Mouse (Mus musculus) hindbrain, postnatal 0 days (tissue): ENCODE data around the gene Egr4. TPM values are rescaled to one million over a fixed set of nuclear protein-coding genes. Genes with fewer than 3 reads are reported as not detected.

ENCODE experiments used
- ATAC-seq: fragments of 200-750 bp; cut with Nextera tagmentation; 2 replicates; pipeline ENCODE4 v1.8.0; 2017; ENCODE audit warnings: mild to moderate bottlenecking, moderate TSS enrichment, moderate library complexity
- DNase-seq: peaks from one replicate; pipeline ENCODE4 v3.0.0-alpha.2; 2015; ENCODE audit warnings: low spot score
- H3K27ac ChIP-seq: fragments of 300-500 bp; sonication (generic); 2 replicates; pipeline ENCODE4 v1.5.1; 2014; ENCODE audit warnings: mild to moderate bottlenecking
- H3K27me3 ChIP-seq: fragments of 300-500 bp; sonication (generic); 2 replicates; pipeline ENCODE4 v1.6.1; 2014; ENCODE audit warnings: low read length, mixed read lengths; ENCODE audit not compliant: insufficient read depth
- H3K36me3 ChIP-seq: fragments of 300-500 bp; sonication (generic); 2 replicates; pipeline ENCODE4 v1.6.1; 2014; ENCODE audit warnings: low read length, mixed read lengths; ENCODE audit not compliant: insufficient read depth
- H3K4me1 ChIP-seq: fragments of 300-500 bp; sonication (generic); 2 replicates; pipeline ENCODE4 v1.6.1; 2014; ENCODE audit warnings: antibody characterized with exemption, low read length, mixed read lengths; ENCODE audit not compliant: insufficient read depth
- H3K4me2 ChIP-seq: fragments of 300-500 bp; sonication (generic); 2 replicates; pipeline ENCODE4 v1.6.1; 2014; ENCODE audit warnings: low read depth, mild to moderate bottlenecking, low read length, moderate library complexity, mixed read lengths
- H3K4me3 ChIP-seq: fragments of 300-500 bp; sonication (generic); 2 replicates; pipeline ENCODE4 v1.5.1; 2014; ENCODE audit warnings: low read length
- H3K9ac ChIP-seq: fragments of 300-500 bp; sonication (generic); replicated peaks from 2 replicates; pipeline ENCODE4 v1.6.1; 2014; ENCODE audit warnings: mild to moderate bottlenecking, low read length, moderate library complexity, mixed read lengths
- H3K9me3 ChIP-seq: fragments of 300-500 bp; sonication (generic); 2 replicates; pipeline ENCODE4 v1.6.1; 2016; ENCODE audit warnings: low read length, mixed read lengths
- CTCF ChIP-seq: IDR thresholded peaks from 2 replicates; pipeline ENCODE4 v1.5.1; 2016; ENCODE audit warnings: antibody characterized with exemption, control low read depth, low read depth
- WGBS: fragments of 180-500 bp; shearing (Covaris S2); extraction: QIAGEN DNeasy Blood & Tissue Kit; methylation state at CpG from one replicate; pipeline ENCODE4 v1.1.7; 2014; 5-methylcytosine and 5-hydroxymethylcytosine counted together
- polyA plus RNA-seq: library from polyadenylated mRNA; unstranded; fragments of >200 nt; fragmentation: Nextera tagmentation; extraction: Ambion mirVana; gene quantifications from 2 replicates; pipeline ENCODE4 v1.2.1, GENCODE M21; 2015
- total RNA-seq: library from RNA; depleted of rRNA; stranded (reverse); fragments of >200 nt; gene quantifications from 2 replicates; pipeline ENCODE4 v1.2.3, GENCODE M21; 2014

Gene Egr4
- total and polyA plus RNA-seq, 2 experiments from 2014 or later, result 0.30 to 0.37 TPM

DNA sequence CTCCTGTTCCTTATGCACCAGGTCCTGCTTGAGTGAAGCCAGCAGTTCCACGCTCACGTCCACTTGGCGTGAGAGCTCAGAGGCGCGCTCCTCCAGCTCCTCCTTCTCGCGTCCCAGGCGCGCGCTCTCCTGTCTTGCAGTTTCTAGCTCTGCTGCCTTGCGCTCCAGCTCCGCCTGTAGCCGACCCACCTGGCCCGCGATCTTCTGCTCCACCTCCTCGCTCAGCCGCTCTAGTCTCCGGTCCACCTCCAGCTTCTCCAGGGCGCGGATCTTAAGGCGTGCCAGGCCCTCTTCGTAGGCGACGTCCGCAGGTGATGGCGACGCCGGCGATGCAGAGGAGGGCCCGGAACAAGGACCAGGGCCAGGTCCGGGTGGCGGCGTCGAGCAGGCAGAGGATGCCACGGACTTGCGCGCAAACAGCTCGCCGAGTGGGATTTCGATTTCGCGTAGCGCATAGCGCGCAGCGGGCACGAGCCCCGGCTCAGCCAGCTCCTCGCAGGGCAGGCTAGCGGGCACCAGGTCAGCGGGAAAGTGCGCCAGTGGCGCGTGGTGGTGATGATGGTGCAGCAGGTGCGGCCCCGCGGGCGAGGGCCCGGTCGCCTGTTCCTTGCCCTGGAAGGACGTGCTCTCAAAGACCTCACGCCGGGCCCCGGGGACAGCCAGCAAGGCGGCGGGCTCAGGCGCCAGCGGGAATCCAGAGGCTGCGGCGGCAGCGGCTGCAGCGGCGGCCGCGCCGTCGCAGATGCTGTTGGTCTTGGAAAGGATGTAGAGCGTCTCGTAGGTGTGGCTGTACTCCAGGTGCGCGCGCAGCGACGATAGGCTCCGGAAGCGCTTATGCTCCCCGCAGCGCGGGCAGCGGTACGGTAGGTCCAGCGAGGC, 29.3 kb downstream of the Egr4 start:
- Histone ChIP-seq H3K4me2 (peak overlapping the region; percentile 48), H3K4me3 (peak overlapping the region; percentile 32), H3K27me3 (0 out of 2 replicates have a peak, but pooled peaks cover 3% of the 10 kb centered on the region), H3K27ac (no peak overlapping the region), H3K4me1 (peaks cover 3% of the 10 kb centered on the region; the same call in 1 of the 2 replicates), H3K9ac (peak overlapping the region; percentile 10; the same call in 1 of the 2 replicates), H3K36me3 (peaks cover 5% of the 10 kb centered on the region; the same call in 1 of the 2 replicates), H3K9me3 (no peaks in the 10 kb centered on the region)
- no peak for TF ChIP-seq CTCF
- ATAC-seq (peak; percentile 30; the same call in 1 of the 2 replicates), DNase-seq (peak; percentile 37)
- WGBS, result 8% methylated on average over 90 of the region's 92 CpGs

DNA sequence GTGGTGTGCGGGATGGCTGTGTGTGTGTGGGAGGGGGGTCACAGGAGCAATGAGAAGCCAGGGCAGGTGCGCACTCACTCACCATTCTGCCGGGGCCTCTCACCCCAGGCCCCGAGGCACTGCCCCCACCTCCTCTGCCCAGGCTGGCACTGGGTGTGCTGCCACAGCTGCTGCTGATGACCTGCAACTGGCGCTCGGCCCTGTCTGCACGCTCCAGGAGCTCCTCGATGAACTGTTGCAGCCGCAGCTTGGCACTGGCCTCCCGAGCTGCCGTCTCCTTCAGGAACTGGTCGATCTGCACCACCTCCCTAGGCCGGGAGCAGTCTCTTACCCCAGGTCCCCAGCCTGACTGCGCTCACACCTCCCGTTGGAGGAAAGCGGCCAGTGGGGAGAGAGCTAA, 32.7 kb downstream of the Egr4 start:
- Histone ChIP-seq H3K27ac (no peak overlapping the region), H3K4me2 (no peak overlapping the region), H3K36me3 (peaks cover 5% of the 10 kb centered on the region; the same call in 1 of the 2 replicates), H3K9me3 (no peaks in the 10 kb centered on the region), H3K4me3 (no peak overlapping the region), H3K27me3 (0 out of 2 replicates have a peak, but pooled peaks cover 3% of the 10 kb centered on the region), H3K9ac (0 out of 2 replicates have a peak overlapping the region, but pooled peaks have one; percentile 9), H3K4me1 (no peaks in the 10 kb centered on the region)
- peak; percentile 31; the same call in 1 of the 2 replicates for ATAC-seq
- 50% methylated on average over 16 of the region's 16 CpGs for WGBS
- peak; percentile 43 for DNase-seq
- TF ChIP-seq CTCF, result no peak

DNA sequence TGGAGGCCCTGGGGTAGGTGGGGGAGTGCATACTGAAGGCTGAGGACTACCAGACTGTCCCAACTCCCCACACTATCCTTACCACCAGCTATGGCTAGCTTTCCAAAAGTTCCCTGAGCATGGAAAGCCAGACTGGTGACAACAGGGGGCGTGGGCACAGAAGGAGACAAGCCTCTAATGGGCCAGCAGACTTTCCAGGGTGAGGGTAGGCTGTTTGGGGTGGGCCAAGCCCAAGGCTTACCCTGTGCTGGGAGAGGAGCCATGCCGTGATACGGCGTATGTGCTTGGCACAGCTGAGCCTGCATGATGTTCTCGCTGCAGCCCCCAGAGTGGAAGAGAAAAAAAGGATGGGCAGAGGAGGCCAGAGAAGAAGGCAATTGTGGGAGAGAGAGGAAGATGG, 33.4 kb downstream of the Egr4 start:
- Histone ChIP-seq H3K27ac (no peak overlapping the region), H3K9me3 (no peaks in the 10 kb centered on the region), H3K9ac (no peak overlapping the region), H3K4me1 (no peaks in the 10 kb centered on the region), H3K36me3 (peaks cover 5% of the 10 kb centered on the region; the same call in 1 of the 2 replicates), H3K4me3 (no peak overlapping the region), H3K4me2 (no peak overlapping the region), H3K27me3 (0 out of 2 replicates have a peak, but pooled peaks cover 3% of the 10 kb centered on the region)
- 55% methylated on average over 5 of the region's 5 CpGs for WGBS
- no peak for TF ChIP-seq CTCF
- no peak for DNase-seq
- ATAC-seq, result no peak

DNA sequence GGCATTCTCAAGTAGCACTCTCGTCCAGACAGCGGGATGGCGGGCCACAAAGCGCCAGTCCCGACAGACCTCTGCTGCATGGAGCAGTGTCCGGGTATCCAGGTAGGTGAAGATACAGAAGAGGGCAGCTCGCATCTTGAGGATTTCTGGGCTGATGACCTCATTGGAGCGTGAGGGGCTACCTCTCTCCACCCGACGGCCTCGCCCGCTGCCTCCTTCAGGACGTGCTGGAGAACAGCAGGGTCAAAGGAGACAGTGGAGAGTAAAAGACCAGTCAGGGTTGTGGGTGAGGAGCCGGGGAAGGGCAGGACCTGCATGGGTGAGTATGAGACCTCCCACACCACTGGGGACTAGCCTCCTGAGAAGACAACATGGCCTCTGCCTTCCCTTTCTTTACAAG, 35.0 kb downstream of the Egr4 start:
- WGBS, result 46% methylated on average over 14 of the region's 14 CpGs

DNA sequence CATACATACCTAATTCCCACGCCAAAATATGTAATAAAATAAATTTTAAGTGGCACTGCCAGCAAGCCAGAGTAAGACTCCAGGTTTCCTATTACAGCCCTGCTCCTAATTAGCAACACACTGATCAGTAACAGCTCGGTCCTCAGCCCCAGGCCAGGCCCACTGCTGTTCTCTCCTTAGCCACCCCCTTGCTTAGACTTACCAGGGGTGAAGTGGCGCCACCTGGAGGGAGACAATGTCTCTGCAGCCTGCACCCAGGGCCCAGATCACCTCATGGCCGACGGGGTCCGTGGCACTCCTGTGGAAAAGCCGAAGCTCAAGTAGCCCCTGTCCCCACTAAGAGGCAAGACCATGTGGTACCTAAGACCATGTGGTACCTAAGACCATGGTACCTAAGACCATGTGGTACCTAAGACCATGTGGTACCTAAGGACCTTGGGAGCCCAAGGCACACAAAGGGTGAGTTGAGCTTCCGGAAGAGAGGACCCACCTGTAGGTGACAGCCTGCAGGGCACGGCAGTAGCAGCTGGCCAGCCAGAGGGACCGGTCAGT, 35.9 kb downstream of the Egr4 start:
- H3K9ac ChIP-seq, result no peak overlapping the region
- ATAC-seq, result peak; percentile 39; the same call in 1 of the 2 replicates
- 53% methylated on average over 10 of the region's 10 CpGs for WGBS
- DNase-seq, result peak; percentile 41
- H3K9me3 ChIP-seq, result no peaks in the 10 kb centered on the region
- H3K27ac ChIP-seq, result no peak overlapping the region
- H3K27me3 ChIP-seq, result no peaks in the 10 kb centered on the region
- no peaks in the 10 kb centered on the region for H3K4me1 ChIP-seq
- peaks cover 14% of the 10 kb centered on the region; the same call in 1 of the 2 replicates for H3K36me3 ChIP-seq
- peak; percentile 76 for TF ChIP-seq CTCF
- H3K4me3 ChIP-seq, result no peak overlapping the region
- no peak overlapping the region for H3K4me2 ChIP-seq

More for the DNA sequence above, 35.0 kb downstream of the Egr4 start:
- ATAC-seq (no peak), DNase-seq (no peak)
- Histone ChIP-seq H3K27me3 (no peaks in the 10 kb centered on the region), H3K4me2 (no peak overlapping the region), H3K4me1 (no peaks in the 10 kb centered on the region), H3K36me3 (peaks cover 9% of the 10 kb centered on the region; the same call in 1 of the 2 replicates), H3K27ac (no peak overlapping the region), H3K9ac (no peak overlapping the region), H3K4me3 (no peak overlapping the region), H3K9me3 (no peaks in the 10 kb centered on the region)
- no peak for TF ChIP-seq CTCF

DNA sequence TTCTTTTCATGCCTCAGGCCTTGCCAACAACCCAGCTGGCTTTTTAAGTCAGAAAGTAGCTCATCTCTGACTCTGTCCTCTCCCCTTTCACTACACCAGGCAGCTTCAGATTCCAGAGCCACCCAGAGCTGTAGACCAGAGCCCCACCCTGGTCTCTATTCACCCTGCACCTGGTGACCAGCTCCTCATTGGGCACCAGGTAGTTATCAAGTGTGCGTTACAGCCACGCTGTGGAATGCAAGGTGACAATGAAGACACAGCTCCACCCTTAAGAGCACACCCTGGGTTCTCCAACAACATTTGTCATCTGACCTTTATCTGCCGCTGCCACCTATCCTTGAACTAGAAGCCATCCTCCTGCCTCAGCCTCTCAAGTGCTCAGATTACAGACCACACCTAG, 37.8 kb downstream of the Egr4 start:
- Histone ChIP-seq H3K9me3 (no peaks in the 10 kb centered on the region), H3K9ac (no peak overlapping the region), H3K4me1 (no peaks in the 10 kb centered on the region), H3K4me2 (no peak overlapping the region), H3K4me3 (no peak overlapping the region), H3K27ac (no peak overlapping the region), H3K36me3 (peaks cover 14% of the 10 kb centered on the region; the same call in 1 of the 2 replicates), H3K27me3 (no peaks in the 10 kb centered on the region)
- ATAC-seq, result no peak
- no peak for TF ChIP-seq CTCF
- DNase-seq, result no peak
- WGBS, result 93% methylated on average over 3 of the region's 3 CpGs
